Mouse (Mus musculus) limb, embryonic 13.5 days (tissue): Measurements from ENCODE around the gene Pld3. TPM values are rescaled to one million over a fixed set of nuclear protein-coding genes. Genes with fewer than 3 reads are reported as not detected.
A peak's percentile ranks its signal among the peaks of the same experiment; 100 is the strongest.

Experiments used
- ATAC-seq: fragments of 200-750 bp; cut with Nextera tagmentation; 2 replicates; pipeline ENCODE4 v1.8.0; 2017; ENCODE audit warnings: low read depth, moderate number of reproducible peaks, moderate TSS enrichment; ENCODE audit not compliant: low FRiP score
- H3K27ac ChIP-seq: fragments of 300-500 bp; sonication (generic); 2 replicates; pipeline ENCODE4 v1.5.1; 2015; ENCODE audit warnings: inconsistent platforms, mild to moderate bottlenecking, moderate library complexity
- H3K27me3 ChIP-seq: fragments of 300-500 bp; sonication (generic); 2 replicates; pipeline ENCODE4 v1.6.1; 2015; ENCODE audit warnings: mild to moderate bottlenecking, inconsistent platforms
- H3K36me3 ChIP-seq: fragments of 300-500 bp; sonication (generic); 2 replicates; pipeline ENCODE4 v1.6.1; 2015; ENCODE audit warnings: inconsistent platforms, mild to moderate bottlenecking, moderate library complexity
- H3K4me1 ChIP-seq: fragments of 300-500 bp; sonication (generic); 2 replicates; pipeline ENCODE4 v1.6.1; 2015; ENCODE audit warnings: inconsistent platforms
- H3K4me2 ChIP-seq: fragments of 300-500 bp; sonication (generic); replicated peaks from 2 replicates; pipeline ENCODE4 v1.6.1; 2015; ENCODE audit warnings: inconsistent platforms, mild to moderate bottlenecking, moderate library complexity
- H3K4me3 ChIP-seq: fragments of 300-500 bp; sonication (generic); 2 replicates; pipeline ENCODE4 v1.5.1; 2015; ENCODE audit warnings: moderate library complexity, mild to moderate bottlenecking, inconsistent platforms
- H3K9ac ChIP-seq: fragments of 300-500 bp; sonication (generic); 2 replicates; pipeline ENCODE4 v1.6.1; 2015; ENCODE audit warnings: mild to moderate bottlenecking, inconsistent platforms
- H3K9me3 ChIP-seq: fragments of 300-500 bp; sonication (generic); 2 replicates; pipeline ENCODE4 v1.6.1; 2016; ENCODE audit warnings: inconsistent platforms
- WGBS: fragments of 180-500 bp; shearing (Covaris S2); methylation state at CpG from one replicate; pipeline ENCODE4 v1.1.7; 2015; 5-methylcytosine and 5-hydroxymethylcytosine counted together
- polyA plus RNA-seq: library from polyadenylated mRNA; unstranded; fragments of >200 nt; fragmentation: Nextera tagmentation; extraction: Ambion mirVana; gene quantifications from 2 replicates; pipeline ENCODE4 v1.2.1, GENCODE M21; 2015

Gene Pld3
- polyA plus RNA-seq, 1 experiment from 2014 or later = 95.0 TPM

DNA sequence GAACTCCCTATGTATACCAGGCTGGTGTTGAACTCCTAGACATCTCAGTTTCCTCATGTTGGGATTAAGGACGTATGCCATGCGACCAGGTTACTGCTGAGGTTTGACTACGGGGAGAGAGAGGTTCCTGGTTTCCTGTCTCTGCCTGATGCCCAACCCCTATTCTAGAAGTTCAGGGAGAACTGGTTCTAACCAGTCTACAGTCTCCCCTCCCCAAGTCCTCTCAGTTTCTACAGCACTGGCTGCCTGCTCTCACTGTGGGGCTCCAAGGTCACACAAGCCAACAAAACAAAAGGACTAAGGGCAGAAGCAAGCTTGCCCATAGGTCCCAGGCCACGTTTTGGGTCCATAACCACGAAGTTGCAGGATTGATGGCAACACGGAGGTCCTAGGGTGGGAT lies 3.4 kb downstream of the Pld3 start:
- no peak overlapping the region for H3K9ac ChIP-seq

DNA sequence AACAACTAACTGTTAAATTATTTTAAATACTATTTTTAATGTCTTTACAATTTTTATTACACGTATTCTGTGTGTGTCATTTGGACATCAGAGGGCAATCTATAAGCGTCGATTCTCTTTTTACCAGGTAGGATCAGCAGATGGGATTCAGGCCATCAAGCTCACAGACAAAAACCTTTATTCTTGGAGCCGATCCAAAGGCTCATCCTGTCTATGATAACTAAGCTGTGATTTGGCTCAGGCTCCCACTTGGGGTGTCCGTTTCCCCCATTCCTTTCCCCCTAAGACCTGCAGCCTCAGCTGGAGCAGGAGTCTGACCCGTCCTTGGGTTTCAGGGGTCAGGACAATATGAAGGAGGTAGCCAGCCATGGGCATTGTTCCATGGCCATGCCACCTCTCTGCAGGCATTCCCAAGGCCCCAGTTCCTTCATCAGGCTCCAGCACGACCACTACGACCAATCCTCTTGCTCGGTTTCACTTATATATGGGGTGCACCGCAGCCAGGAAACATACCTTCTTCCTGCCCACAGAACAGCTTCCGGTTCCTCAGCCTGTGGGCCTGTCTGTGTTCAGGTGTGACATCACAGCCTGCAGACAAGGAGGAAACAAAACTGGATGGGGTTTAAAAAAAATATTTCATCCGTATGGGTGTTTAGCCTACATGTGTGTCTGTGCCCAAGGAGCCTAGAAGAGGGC lies 8.2 kb downstream of the Pld3 start:
- Histone ChIP-seq H3K27ac (no peak overlapping the region), H3K4me3 (no peak overlapping the region), H3K27me3 (no peaks in the 10 kb centered on the region), H3K9ac (no peak overlapping the region), H3K4me1 (peaks cover 13% of the 10 kb centered on the region), H3K36me3 (peaks cover 14% of the 10 kb centered on the region), H3K9me3 (no peaks in the 10 kb centered on the region), H3K4me2 (no peak overlapping the region)
- WGBS = 86% methylated on average over 12 of the region's 12 CpGs
- no peak for ATAC-seq

More for the DNA sequence above, 3.4 kb downstream of the Pld3 start:
- H3K4me1 ChIP-seq = peaks cover 14% of the 10 kb centered on the region
- no peak for ATAC-seq
- no peaks in the 10 kb centered on the region for H3K27me3 ChIP-seq
- H3K36me3 ChIP-seq = no peaks in the 10 kb centered on the region
- no peak overlapping the region for H3K27ac ChIP-seq
- no peak overlapping the region for H3K4me2 ChIP-seq
- no peak overlapping the region for H3K4me3 ChIP-seq
- H3K9me3 ChIP-seq = no peaks in the 10 kb centered on the region
- WGBS = 74% methylated on average over 6 of the region's 6 CpGs

DNA sequence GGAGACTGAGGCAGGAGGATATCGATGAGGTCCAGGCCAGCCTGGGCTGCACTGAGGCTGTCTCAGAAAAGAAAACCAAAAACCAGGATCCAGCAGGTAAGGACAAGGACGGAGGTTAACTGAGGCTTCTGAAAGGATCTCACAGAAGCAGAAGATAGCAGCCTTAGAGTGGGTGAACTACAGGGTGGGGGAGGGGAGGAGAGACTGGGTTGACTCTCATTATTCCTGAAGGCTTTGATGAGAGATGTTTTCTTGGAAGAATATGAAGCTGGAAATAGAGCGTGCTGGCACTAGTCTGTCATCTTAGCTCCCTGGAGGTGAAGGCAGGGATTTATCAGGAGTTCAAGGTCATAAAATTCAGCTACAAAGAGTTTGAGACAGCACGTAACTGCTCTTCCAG lies 9.2 kb downstream of the Pld3 start:
- Histone ChIP-seq H3K4me1 (peaks cover 13% of the 10 kb centered on the region), H3K36me3 (peaks cover 23% of the 10 kb centered on the region), H3K27me3 (no peaks in the 10 kb centered on the region), H3K9ac (no peak overlapping the region), H3K9me3 (no peaks in the 10 kb centered on the region), H3K27ac (no peak overlapping the region), H3K4me2 (no peak overlapping the region), H3K4me3 (no peak overlapping the region)
- WGBS = 77% methylated on average over 4 of the region's 4 CpGs
- ATAC-seq = no peak

DNA sequence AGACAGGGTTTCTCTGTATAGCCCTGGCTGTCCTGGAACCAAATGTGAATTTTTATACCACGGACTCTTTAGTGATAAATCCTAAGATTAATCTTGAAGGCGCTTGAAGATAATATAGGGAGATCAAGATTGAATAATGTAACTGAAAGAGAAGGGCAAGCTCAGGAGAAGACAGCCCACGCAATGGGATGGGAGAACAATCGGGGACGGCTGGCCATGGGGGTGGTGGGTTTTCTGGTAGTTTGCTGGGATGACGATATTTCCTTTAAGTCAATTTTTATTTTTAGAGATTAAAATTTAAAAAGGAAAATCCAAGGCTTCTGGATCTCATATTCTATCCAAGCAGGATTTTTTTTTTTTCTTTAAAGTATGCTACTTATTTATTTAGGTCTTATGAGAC lies 10.0 kb downstream of the Pld3 start:
- 0 out of 2 replicates have a peak, but pooled peaks have one; percentile 0 for ATAC-seq
- Histone ChIP-seq H3K9ac (peak overlapping the region; percentile 79; the same call in 1 of the 2 replicates), H3K4me1 (peaks cover 13% of the 10 kb centered on the region), H3K27me3 (no peaks in the 10 kb centered on the region), H3K9me3 (no peaks in the 10 kb centered on the region), H3K4me2 (peak overlapping the region; percentile 91), H3K27ac (no peak overlapping the region), H3K4me3 (peak overlapping the region; percentile 58), H3K36me3 (peaks cover 28% of the 10 kb centered on the region)
- WGBS = 51% methylated on average over 6 of the region's 6 CpGs

DNA sequence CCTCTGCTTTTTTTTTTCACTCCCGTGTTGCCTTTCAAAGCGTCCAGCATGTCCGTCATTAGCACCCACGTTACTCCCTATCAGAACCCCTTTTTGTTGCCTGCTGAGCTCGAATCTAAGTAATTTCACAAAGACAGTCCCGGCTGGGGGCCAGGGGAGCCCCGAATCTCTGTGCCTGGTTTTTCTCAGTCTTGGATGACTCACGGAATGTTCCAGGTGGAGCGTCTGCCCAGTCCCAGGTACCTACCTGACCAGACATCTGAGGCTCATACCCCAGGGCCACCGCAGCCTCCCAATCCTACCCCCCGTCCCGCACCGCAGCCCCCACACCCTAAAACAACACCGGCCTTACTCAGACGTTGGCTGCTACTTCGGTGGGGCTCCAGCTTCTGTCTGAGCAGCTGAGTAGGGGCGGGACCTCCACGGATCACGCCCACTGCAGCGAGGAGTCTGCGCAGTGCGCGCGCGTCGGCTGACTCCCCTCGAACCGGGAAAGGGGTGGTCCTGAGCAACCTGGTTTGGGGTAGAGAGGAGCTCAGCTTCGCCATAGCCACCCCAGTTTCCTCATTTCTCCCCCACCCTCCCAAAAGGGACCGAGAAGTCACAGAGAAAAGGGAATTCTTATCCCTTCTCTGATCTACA lies 10.5 kb downstream of the Pld3 start:
- no peak overlapping the region for H3K27ac ChIP-seq
- H3K4me3 ChIP-seq = peak overlapping the region; percentile 58
- peaks cover 13% of the 10 kb centered on the region for H3K4me1 ChIP-seq
- peak; percentile 95 for ATAC-seq
- no peaks in the 10 kb centered on the region for H3K9me3 ChIP-seq
- peak overlapping the region; percentile 79 for H3K9ac ChIP-seq
- peaks cover 33% of the 10 kb centered on the region for H3K36me3 ChIP-seq
- 3% methylated on average over 30 of the region's 30 CpGs for WGBS
- H3K4me2 ChIP-seq = peak overlapping the region; percentile 91
- H3K27me3 ChIP-seq = no peaks in the 10 kb centered on the region

DNA sequence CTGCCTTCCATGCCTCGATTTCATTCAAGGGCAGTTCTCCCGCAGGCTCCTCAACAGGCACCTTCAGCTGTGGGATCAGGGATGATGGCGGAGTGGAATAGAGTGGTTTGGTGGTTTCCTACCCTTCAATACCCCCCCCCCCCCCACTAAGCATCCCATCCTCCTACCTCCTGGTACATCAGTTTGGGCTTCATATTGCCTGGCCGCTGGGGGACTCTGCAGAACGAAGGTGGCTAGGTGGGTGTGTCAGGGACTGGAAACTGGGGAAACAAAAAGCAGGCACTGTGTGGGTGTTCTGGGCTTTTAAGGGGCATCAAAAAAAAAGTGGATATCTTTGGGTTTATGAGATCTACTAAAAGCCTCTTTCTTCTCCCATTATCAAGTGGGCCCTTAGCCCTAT lies 11.1 kb downstream of the Pld3 start:
- H3K9me3 ChIP-seq = no peaks in the 10 kb centered on the region
- H3K4me2 ChIP-seq = peak overlapping the region; percentile 91
- WGBS = 59% methylated on average over 5 of the region's 5 CpGs
- H3K36me3 ChIP-seq = peaks cover 39% of the 10 kb centered on the region
- peaks cover 13% of the 10 kb centered on the region for H3K4me1 ChIP-seq
- no peak for ATAC-seq
- H3K27me3 ChIP-seq = no peaks in the 10 kb centered on the region
- H3K4me3 ChIP-seq = peak overlapping the region; percentile 58
- H3K9ac ChIP-seq = peak overlapping the region; percentile 79
- H3K27ac ChIP-seq = no peak overlapping the region

DNA sequence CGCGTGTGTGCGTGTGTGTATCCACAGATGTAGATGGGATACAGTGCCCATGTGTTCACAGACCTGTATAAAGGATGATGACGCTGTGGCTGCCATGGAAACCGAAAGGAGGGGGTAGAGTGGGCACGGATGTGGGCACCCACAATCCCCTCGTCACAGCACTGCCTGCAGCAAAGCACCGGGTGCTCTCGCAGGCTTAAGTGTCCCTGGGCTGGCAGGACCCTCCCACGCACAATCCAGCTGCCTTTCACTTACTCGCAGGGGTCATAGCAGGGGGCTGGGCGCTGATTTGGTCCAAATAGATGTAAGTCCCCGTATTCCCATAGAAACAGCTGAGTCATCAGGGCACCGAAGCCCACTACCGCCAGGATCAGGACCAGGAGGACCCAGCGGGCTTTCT lies 11.6 kb downstream of the Pld3 start:
- H3K9me3 ChIP-seq = no peaks in the 10 kb centered on the region
- peak overlapping the region; percentile 91 for H3K4me2 ChIP-seq
- no peak overlapping the region for H3K9ac ChIP-seq
- H3K27me3 ChIP-seq = no peaks in the 10 kb centered on the region
- peaks cover 13% of the 10 kb centered on the region for H3K4me1 ChIP-seq
- 82% methylated on average over 16 of the region's 16 CpGs for WGBS
- no peak for ATAC-seq
- peaks cover 43% of the 10 kb centered on the region for H3K36me3 ChIP-seq
- no peak overlapping the region for H3K27ac ChIP-seq
- no peak overlapping the region for H3K4me3 ChIP-seq

DNA sequence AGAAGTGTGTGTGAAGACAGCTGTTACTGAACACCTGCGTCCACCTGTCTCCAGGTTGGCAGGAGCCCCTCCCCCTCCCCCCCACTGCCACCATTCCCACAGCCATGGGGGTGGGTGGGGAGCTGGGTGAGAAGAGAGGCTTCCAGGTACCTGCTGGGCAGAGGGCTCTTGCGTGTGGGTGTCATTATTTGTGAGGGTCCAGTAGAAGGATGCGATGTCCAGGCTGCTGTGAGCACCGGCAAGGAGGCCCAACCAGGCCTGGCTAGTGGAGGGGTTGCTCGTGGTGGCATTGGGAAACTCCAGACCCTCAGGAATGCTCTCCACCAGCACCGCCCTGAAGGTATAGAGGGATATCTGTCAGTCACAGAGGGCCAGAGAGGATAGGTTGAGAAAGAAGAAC lies 12.1 kb downstream of the Pld3 start:
- no peak overlapping the region for H3K4me3 ChIP-seq
- H3K4me2 ChIP-seq = no peak overlapping the region
- H3K9ac ChIP-seq = 0 out of 2 replicates have a peak overlapping the region, but pooled peaks have one; percentile 43
- no peak overlapping the region for H3K27ac ChIP-seq
- H3K4me1 ChIP-seq = peaks cover 13% of the 10 kb centered on the region
- peaks cover 48% of the 10 kb centered on the region for H3K36me3 ChIP-seq
- no peaks in the 10 kb centered on the region for H3K27me3 ChIP-seq
- no peaks in the 10 kb centered on the region for H3K9me3 ChIP-seq
- ATAC-seq = no peak
- WGBS = 82% methylated on average over 6 of the region's 6 CpGs

DNA sequence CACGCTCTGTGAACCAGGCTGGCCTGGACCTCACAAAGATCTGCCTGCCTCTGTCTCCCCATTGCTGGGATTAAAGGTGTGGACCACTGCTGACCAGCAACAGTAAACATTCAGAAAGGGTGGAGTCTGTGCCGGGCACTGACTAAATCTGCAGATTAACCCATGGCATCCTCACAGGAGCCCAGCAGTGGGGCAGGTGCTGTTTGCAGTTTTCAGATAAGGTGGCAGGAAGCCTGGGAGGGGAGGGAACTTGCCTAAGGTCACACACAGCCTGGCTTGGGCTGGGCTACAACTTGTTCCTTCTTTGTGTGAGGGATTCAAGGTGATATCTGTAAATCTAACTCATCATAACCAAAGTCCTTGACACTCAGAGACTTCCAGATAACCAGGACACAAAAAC lies 12.5 kb downstream of the Pld3 start:
- WGBS = 67% methylated on average over 2 of the region's 2 CpGs
- no peak for ATAC-seq

DNA sequence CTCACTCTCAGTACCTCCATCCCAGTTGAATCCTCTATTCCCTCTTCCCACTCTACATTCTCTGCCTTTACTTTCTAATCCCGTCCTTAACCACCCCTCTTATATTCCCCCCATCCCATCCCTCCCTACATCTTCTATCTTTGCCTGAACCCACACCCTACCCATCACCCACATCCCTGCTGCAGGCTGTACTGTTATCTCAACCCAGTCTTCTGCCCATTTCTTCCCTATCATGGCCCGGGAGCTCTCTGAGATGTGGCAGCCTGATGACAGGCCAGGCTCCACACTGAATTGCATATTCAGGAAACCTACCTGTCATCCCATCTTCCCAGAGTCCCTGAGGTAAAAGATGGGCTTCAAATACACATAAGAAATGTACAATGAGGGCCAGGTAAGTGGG lies 14.2 kb downstream of the Pld3 start:
- Histone ChIP-seq H3K27ac (no peak overlapping the region), H3K27me3 (no peaks in the 10 kb centered on the region), H3K4me1 (peaks cover 13% of the 10 kb centered on the region), H3K4me3 (no peak overlapping the region), H3K9me3 (no peaks in the 10 kb centered on the region), H3K9ac (no peak overlapping the region), H3K36me3 (peaks cover 66% of the 10 kb centered on the region), H3K4me2 (no peak overlapping the region)
- ATAC-seq = no peak
- WGBS = 85% methylated on average over 2 of the region's 2 CpGs

More for the DNA sequence above, 12.5 kb downstream of the Pld3 start:
- Histone ChIP-seq H3K27ac (no peak overlapping the region), H3K9ac (peak overlapping the region; percentile 51; the same call in 1 of the 2 replicates), H3K36me3 (peaks cover 52% of the 10 kb centered on the region), H3K27me3 (no peaks in the 10 kb centered on the region), H3K4me3 (no peak overlapping the region), H3K4me1 (peaks cover 13% of the 10 kb centered on the region), H3K4me2 (no peak overlapping the region), H3K9me3 (no peaks in the 10 kb centered on the region)

DNA sequence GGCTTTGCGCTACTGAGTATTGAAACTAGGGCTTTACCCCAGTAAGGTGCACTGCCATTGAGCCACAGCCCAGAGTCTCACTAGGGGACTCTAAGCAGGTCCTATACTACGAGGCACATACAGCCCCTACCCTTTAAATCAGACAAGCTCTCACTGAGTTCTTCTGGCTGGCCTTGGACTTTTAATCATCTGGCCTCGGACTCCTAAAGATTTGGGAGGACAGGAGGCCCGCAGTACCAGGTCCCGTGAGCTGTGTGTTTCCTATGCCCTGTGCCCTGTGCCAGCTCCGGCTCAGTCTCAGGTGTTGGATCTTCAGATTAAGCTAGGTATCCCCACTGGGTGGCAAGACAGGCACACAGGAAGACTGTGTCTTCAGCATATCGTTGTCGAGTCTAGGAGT lies 15.0 kb downstream of the Pld3 start:
- ATAC-seq = no peak
- Histone ChIP-seq H3K27ac (no peak overlapping the region), H3K27me3 (no peaks in the 10 kb centered on the region), H3K36me3 (peaks cover 74% of the 10 kb centered on the region), H3K4me2 (no peak overlapping the region), H3K4me1 (peaks cover 12% of the 10 kb centered on the region), H3K9ac (no peak overlapping the region), H3K4me3 (no peak overlapping the region), H3K9me3 (no peaks in the 10 kb centered on the region)
- 81% methylated on average over 8 of the region's 8 CpGs for WGBS

DNA sequence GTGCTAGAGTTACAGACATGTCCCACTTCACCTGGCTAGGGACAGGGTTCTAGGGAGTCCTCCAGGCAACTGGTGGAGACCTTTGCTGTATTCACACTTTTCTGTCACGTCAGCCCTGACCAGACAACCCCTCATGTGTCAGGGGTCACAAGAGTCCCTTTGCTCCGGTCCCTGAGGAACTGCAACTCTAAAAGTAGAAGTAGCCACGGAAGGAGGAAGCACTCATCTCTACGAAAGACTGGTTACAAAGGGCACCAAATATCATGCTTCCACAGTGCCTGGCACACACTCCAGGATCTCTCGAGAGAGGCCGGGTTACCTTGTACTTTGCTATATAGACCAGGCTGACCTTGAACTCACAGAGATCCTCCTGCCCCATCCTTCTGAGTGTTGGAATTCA lies 16.4 kb downstream of the Pld3 start:
- Histone ChIP-seq H3K4me2 (no peak overlapping the region), H3K36me3 (peaks cover 88% of the 10 kb centered on the region), H3K27me3 (no peaks in the 10 kb centered on the region), H3K4me3 (no peak overlapping the region), H3K9ac (no peak overlapping the region), H3K27ac (no peak overlapping the region), H3K4me1 (peaks cover 2% of the 10 kb centered on the region), H3K9me3 (no peaks in the 10 kb centered on the region)
- WGBS = 90% methylated on average over 6 of the region's 6 CpGs
- ATAC-seq = no peak
